Mouse (Mus musculus): Measurements from ENCODE around the gene Etv6.

Etv6 gene

DNA sequence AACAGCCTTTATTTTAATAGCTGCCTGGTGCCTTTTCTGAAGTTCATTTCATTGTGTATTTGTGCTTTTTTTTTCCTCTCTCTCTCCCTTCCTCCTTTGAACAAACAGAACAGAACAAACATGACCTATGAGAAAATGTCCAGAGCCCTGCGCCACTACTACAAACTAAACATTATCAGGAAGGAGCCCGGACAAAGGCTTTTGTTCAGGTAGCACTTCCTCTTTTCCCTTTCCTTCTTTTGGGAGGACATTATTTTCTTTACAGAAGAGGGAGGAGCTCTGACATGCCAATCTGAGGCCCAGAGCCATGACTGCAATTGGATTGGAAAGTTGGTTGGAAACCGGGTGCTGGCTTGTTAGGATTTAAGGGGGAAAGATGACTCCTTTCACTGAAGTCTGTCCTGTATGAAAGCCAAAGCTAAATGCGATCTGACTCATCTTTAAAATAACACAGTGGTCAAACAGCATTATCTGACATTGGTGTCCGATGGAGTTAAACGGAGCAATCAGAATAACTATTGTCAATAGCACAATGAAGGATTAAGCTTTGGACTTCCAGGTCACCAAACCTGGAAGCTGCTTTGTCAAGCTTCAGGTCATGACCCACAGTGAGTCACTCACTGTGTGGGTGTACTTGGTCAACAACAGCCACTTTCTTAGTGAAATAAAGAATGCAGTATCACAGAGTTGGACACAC, 227.6 kb downstream of the Etv6 start:
- DNase-seq, result no peak

DNA sequence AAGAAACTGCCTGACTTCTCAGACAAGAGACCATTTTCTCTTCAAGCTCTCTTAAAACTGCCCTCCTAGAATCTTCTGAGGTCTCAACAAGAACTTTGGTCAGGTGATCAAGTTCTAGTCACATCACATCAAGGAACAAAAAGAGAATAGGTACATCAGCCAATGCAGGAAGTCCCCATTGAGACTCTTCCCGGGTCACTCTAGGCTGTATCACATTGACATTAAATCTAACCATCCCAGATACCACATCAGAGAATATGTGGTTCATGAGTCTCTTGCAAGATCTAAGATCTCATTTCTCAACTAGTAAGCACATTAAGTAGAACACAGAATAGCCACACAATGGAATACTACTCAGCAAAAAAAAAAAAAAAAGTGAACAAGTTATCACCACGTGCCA, 238.4 kb downstream of the Etv6 start:
- no peak for DNase-seq

DNA sequence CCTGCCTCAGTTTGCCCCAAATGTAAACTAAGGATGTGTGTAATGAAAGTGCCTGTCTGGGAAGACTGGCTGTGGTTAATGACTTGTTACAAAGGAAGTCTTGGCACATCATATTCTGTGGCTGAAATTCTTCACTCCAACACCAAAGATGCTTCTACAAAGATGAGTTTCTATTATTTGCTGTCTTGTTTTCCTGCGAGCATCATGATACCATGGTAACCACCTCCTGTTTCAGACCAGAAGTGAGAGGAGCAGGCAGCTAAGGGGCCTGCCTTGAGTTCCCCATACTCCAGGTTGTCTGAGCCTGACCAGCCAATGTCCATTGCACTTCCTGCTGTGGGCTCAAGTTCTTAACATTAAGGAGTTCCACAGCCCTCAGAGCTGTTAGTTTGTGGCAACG, 241.5 kb downstream of the Etv6 start:
- no peak for DNase-seq

DNA sequence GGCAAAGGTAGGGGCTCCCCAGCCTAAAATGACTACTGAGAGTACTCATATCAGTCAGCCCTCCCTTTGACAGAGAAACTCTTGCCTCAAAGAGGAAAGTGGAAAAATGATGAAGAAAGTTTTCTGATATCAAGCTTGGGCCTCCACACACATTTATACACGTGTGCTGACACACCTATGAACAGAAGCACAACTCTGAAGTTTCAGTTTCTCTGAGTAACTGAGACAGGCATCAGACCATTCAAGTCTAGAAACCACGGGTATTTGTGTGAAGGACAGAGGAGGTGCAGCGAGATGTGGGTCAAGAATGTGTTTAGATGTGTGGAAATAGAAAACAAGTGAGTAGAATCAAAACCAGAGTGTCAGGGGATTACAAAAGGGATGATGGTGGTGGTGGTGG, 246.6 kb downstream of the Etv6 start:
- no peak for DNase-seq

DNA sequence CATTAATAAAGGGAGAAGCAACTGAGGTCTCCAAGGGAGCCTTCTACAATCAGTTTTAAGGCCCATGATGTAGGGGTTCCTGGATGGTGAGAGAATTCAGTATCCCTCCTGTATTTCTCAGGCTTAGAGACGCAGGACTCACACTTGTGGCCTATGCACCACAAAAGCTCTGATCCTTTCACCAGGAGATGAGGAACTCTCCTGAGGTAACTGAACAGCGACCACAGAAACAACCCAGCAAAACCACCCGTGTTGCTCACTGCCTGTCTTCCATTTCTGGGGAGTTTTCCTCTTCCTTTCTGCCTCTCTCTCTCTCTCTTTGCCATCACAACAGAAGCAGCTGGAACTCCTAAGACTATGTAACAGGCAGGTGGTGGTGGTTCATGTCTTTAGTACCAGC, 256.3 kb downstream of the Etv6 start:
- DNase-seq, result no peak

DNA sequence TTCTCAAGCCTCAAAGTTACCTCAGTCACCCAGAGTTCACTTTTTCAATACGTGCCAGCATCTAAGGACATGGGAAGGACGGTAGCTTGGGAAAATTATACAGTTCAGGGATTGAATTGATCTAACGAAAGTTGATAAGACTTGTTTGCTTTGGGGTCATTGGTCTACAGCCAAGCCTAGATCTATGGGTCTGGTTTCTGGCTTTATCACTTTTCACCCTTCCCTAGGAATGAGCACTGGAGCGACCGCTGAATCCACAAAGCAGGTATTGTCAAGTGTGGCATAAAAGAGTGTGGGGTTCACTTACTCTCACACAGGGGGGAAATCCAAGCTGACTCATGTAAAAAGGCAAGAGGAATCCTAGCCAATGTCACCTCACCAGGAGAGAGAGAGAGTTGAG, 256.9 kb downstream of the Etv6 start:
- DNase-seq, result no peak

DNA sequence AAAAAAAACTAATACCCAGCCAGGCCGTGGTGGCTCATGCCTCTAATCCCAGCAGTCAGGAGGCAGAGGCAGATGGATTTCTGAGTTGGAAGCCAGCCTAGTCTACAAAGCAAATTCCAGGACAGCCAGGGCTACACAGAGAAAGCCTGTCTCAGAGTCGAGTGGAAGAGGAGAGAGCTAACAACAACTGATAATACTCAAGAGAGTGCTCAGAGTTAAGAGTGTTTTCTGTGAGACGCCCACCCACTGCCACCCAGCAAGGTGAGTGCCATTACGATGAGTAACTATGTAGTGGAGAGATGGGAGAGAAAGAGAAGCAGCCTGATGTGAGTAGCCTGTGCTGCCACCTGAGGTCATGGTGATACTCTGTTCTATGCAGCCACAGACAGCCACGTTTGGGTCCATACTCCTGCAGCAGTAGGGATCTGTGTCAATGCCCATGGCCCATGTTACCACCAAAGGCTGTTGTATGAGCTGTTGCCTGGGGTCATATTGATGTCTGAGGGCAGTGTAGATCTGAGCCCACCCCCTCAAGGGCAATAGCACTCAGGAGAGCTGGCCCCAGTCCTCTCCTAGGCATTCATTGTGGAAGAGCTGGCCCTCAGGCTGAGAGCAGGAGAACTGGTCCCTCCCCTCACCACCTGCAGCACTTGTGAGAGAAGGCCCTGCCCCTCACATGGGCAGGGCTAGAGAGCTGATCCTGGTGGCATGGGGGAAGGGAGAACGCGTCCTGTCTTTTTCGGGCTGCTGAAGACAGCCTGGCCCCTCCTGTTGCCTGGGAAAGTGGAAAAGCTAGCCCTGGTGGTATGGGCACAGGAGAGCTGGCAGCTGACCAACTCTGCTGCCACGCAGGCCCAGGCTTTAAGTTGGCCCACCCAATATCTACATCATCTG, 258.4 kb downstream of the Etv6 start:
- DNase-seq, result no peak

DNA sequence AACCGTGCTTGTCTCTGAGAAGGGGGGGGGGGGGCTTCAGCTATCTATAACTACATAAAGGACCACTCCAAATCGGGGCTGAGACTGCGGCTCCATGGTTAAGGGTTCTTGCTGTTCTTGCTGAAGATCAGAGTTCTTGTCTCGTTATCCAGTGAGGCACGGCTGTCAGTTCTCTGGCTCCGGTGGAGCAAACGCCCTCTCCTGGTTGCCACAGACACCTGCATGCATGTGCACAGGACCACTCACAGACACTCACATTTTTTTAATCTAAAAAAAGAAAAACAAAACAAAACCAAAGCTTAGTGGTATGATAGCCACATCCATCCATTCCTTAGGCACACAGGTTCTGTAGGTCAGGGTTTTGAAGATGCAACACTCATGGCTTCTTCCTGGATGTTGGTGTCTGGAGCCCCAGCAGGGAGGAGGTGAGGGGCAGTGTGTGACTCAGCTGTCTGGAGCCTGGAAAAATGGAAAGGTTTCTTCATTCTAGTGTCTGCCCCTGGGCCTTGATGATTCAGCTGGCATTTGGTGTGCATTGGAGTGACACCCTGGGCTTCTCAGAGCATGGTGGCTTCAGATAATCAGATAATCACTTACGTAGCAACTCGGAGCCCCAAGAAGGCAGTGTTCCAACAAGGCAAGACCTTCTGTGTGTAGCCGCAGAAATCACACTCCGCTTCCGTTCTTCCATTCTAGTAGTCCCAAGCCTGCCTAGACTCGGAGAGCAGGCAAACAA, 262.6 kb downstream of the Etv6 start:
- no peak for DNase-seq

DNA sequence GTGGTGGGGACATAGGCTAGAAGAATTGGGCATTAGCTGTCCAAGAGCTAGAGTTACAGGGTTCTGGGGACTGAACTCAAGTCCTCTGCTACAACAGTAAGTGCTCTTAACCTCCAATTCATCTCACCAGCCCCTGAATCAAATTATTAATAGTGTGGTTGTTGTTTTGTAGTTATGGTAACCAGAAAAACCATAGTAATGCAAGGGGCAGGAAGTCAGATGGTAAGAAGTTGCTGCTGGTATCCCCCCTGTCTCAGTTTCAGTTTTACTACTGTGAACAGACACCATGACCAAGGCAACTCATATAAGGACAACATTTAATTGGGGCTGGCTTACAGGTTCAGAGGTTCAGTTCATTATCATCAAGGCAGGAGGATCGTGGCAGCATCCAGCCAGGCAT, 266.5 kb downstream of the Etv6 start:
- no peak for DNase-seq

DNA sequence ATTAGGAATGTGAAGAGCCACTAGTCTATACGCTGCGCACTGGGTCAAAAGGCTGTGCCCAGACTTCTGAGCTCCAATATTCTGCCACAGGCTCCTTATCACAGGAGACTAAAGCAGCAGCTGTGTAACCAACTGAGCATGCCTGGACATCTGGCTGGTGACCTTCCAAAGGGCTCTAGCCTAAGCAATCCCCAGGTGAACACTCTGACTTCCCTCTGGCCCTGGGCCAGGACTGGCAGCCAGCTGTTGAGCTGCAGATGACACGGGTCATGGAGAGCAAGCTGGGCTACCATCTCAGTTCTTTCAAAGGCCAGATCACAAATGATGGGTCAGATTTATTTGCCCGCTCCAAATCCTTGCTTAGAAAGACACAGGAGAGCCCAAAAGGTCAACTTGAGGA, 275.8 kb downstream of the Etv6 start:
- DNase-seq, result no peak

DNA sequence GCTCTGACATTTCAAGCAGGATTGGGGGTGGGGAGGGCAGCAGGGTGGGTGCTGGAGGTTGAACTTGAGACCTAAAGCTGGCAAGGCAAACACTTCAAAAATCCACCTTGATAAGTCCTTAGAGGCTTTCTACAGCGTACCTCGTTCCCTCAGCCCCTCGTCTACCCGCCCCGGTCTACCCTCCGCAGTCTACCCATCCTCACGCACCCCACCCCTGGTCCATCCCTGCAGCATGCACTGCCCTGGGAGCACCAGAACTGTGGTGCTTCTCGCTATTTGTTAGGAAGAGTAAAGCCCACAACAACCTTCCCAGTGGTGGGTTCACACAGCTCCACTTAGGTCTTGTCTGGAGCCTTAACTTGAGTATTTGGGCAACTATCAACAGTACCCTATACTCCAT, 277.1 kb downstream of the Etv6 start:
- DNase-seq, result no peak

DNA sequence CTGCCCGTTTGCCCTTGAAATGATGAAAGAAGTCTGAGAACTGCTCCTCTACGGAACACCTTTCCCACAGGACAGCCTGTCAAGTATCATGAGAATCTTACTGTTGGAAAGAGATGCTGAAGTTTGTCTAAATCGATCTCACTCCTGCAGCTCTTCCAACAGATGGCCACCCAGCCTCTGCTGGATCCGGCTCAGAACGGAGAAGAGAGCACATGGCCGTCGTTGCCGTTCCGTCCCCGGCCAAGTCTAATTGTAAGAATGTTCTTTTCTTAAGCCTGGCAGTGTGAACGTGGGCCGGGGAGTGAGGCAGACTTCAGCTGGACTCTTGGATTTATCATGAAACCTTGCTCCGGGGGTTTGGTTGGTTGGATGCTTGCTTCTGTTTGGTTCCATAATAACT, 281.9 kb downstream of the Etv6 start:
- no peak for DNase-seq
